Mouse (Mus musculus): Measurements from ENCODE around the gene Eef1a2. TPM values are rescaled to one million over a fixed set of nuclear protein-coding genes. Genes with fewer than 3 reads are reported as not detected.

The Eef1a2 gene
- total RNA-seq, 2 experiments from 2014 or later = 674 to 713 TPM

Other genes starting within 250 kb of the Eef1a2 start
- 10 to 100 TPM; 61.8 to 64.6 TPM for gene Ythdf1, start 236.1 kb downstream of the Eef1a2 start, total RNA-seq (2021)
- not detected for gene Birc7, start 228.0 kb downstream of the Eef1a2 start, total RNA-seq (2021)
- gene Nkain4, start 202.3 kb downstream of the Eef1a2 start, total RNA-seq (2021) = 10 to 100 TPM; 44.2 to 57.0 TPM
- gene Arfgap1, start 189.8 kb downstream of the Eef1a2 start, total RNA-seq (2021) = 100 to 1,000 TPM; 114 to 118 TPM
- gene Col20a1, start 170.5 kb downstream of the Eef1a2 start, total RNA-seq (2021) = 1 to 10 TPM; 1.0 to 1.2 TPM
- 10 to 100 TPM; 32.4 to 33.7 TPM for gene Chrna4, start 113.5 kb downstream of the Eef1a2 start, total RNA-seq (2021)
- 100 to 1,000 TPM; 213 to 234 TPM for gene Kcnq2, start 21.7 kb downstream of the Eef1a2 start, total RNA-seq (2021)
- 100 to 1,000 TPM; 135 to 146 TPM for gene Ppdpf, start 30.2 kb upstream of the Eef1a2 start, total RNA-seq (2021)
- gene Ptk6, start 45.8 kb upstream of the Eef1a2 start, total RNA-seq (2021) = not detected
- under 1 TPM in 1 of 2 experiments, not detected in 1; 0.25 TPM for gene Srms, start 56.2 kb upstream of the Eef1a2 start, total RNA-seq (2021)
- not detected for gene Fndc11, start 63.0 kb upstream of the Eef1a2 start, total RNA-seq (2021)
- 1 to 10 TPM; 1.2 to 1.8 TPM for gene Helz2, start 85.0 kb upstream of the Eef1a2 start, total RNA-seq (2021)
- gene Gmeb2, start 131.0 kb upstream of the Eef1a2 start, total RNA-seq (2021) = 10 to 100 TPM; 17.5 to 18.6 TPM
- gene Stmn3, start 157.5 kb upstream of the Eef1a2 start, total RNA-seq (2021) = 1,000 to 10,000 TPM in 1 of 2 experiments, 100 to 1,000 TPM in 1; 968 to 1,016 TPM
- gene Rtel1, start 162.7 kb upstream of the Eef1a2 start, total RNA-seq (2021) = 10 to 100 TPM; 39.5 to 46.1 TPM
- gene Zgpat, start 207.9 kb upstream of the Eef1a2 start, total RNA-seq (2021) = 10 to 100 TPM; 64.3 to 74.5 TPM
- 10 to 100 TPM; 35.4 to 40.8 TPM for gene Arfrp1, start 208.4 kb upstream of the Eef1a2 start, total RNA-seq (2021)
- gene Lime1, start 223.1 kb upstream of the Eef1a2 start, total RNA-seq (2021) = 10 to 100 TPM; 30.3 to 32.0 TPM